Mouse (Mus musculus): ENCODE measurements around the gene Kcne2. TPM values are rescaled to one million over a fixed set of nuclear protein-coding genes. Genes with fewer than 3 reads are reported as not detected.

Gene Kcne2
- polyA plus RNA-seq, 1 experiment from 2014 or later, result 0.24 TPM

DNA sequence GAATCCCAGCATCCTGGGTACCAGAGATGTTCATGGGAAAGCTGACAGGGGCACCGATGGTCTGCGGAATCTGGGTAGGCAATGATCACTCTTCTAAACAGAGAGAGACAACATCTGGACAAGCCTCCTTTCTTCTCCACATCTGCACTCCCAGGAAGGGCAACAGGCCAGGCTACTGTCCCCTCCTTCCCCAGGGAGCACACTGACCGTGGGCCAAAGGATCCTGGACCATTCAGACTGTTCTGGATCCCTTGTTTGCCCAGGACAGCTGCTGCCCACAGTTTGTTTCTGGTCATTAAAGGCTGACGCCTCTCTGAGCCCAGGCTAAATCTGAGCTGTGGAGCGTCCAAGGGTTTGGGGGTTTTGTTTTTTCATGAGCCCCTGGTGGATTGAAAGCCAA, 9.5 kb upstream of the Kcne2 start:
- Histone ChIP-seq H3K4me1 (ENCODE audit: control insufficient read depth, insufficient read depth, low read length) (no peaks in the 10 kb centered on the region), H3K27ac (ENCODE audit: low read depth, low read length) (no peak overlapping the region), H3K36me3 (ENCODE audit: control insufficient read depth, insufficient read depth, low read length) (no peaks in the 10 kb centered on the region), H3K9ac (replicated peaks; ENCODE audit: low read depth, low read length) (no peak overlapping the region), H3K4me3 (ENCODE audit: low read depth, low read length) (no peak overlapping the region), H3K27me3 (ENCODE audit: control insufficient read depth, insufficient read depth, low read length) (no peaks in the 10 kb centered on the region), H3K4me2 (ENCODE audit: low read depth, low read length) (no peak overlapping the region), H3K9me3 (ENCODE audit: control insufficient read depth, low read length) (no peaks in the 10 kb centered on the region)
- WGBS, result 56% methylated on average over 5 of the region's 5 CpGs
- ATAC-seq (ENCODE audit: low read depth), result no peak

DNA sequence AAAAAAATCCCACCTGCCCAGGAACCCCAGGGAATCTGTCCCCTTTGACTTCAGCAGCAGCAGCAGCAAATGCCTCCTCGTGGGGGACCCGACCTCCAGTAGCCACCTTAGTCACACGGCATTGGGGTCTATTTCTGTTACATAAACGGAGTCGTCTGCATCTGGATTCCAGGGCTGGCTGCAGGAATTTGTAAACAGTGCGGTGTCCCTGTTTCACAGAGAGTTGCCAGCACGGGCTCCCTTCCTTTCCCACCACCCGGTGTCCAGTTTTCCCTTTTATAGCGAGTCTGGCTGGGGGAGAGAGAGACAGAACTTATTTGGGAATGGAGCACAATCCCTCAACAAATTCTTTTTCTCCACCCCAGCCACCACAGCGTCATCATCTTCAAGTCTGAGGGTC, 7.1 kb upstream of the Kcne2 start:
- no peak overlapping the region for H3K4me3 ChIP-seq (ENCODE audit: low read depth, low read length)
- H3K9ac ChIP-seq (replicated peaks; ENCODE audit: low read depth, low read length), result no peak overlapping the region
- no peak overlapping the region for H3K4me2 ChIP-seq (ENCODE audit: low read depth, low read length)
- no peak overlapping the region for H3K27ac ChIP-seq (ENCODE audit: low read depth, low read length)
- no peaks in the 10 kb centered on the region for H3K9me3 ChIP-seq (ENCODE audit: control insufficient read depth, low read length)
- no peaks in the 10 kb centered on the region for H3K27me3 ChIP-seq (ENCODE audit: control insufficient read depth, insufficient read depth, low read length)
- no peaks in the 10 kb centered on the region for H3K36me3 ChIP-seq (ENCODE audit: control insufficient read depth, insufficient read depth, low read length)
- no peak for ATAC-seq (ENCODE audit: low read depth)
- WGBS, result 70% methylated on average over 10 of the region's 10 CpGs
- no peaks in the 10 kb centered on the region for H3K4me1 ChIP-seq (ENCODE audit: control insufficient read depth, insufficient read depth, low read length)

DNA sequence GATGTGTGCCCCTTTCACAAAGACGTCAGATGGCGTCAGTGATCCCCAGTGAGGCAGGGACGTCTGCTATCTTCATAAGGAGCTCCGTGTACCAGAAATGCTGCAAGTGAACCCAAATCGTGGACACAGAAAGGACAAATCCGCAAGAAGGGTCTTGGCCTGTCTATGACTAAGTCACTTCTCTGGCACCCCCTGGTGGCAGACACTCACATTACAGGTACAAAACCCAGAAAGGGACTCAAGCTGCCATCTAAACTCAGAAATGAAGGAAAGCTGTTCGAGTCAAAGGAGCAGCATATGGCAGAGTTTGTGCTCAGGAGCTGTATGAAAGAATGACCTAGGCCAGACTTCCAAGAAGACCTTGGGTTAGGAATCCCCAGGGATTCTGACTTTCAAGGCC, 5.6 kb upstream of the Kcne2 start:
- no peak overlapping the region for H3K4me2 ChIP-seq (ENCODE audit: low read depth, low read length)
- H3K9me3 ChIP-seq (ENCODE audit: control insufficient read depth, low read length), result no peaks in the 10 kb centered on the region
- no peaks in the 10 kb centered on the region for H3K36me3 ChIP-seq (ENCODE audit: control insufficient read depth, insufficient read depth, low read length)
- no peaks in the 10 kb centered on the region for H3K4me1 ChIP-seq (ENCODE audit: control insufficient read depth, insufficient read depth, low read length)
- no peak overlapping the region for H3K27ac ChIP-seq (ENCODE audit: low read depth, low read length)
- no peaks in the 10 kb centered on the region for H3K27me3 ChIP-seq (ENCODE audit: control insufficient read depth, insufficient read depth, low read length)
- WGBS, result 18% methylated on average over 7 of the region's 7 CpGs
- no peak for ATAC-seq (ENCODE audit: low read depth)
- H3K9ac ChIP-seq (replicated peaks; ENCODE audit: low read depth, low read length), result no peak overlapping the region
- H3K4me3 ChIP-seq (ENCODE audit: low read depth, low read length), result no peak overlapping the region

DNA sequence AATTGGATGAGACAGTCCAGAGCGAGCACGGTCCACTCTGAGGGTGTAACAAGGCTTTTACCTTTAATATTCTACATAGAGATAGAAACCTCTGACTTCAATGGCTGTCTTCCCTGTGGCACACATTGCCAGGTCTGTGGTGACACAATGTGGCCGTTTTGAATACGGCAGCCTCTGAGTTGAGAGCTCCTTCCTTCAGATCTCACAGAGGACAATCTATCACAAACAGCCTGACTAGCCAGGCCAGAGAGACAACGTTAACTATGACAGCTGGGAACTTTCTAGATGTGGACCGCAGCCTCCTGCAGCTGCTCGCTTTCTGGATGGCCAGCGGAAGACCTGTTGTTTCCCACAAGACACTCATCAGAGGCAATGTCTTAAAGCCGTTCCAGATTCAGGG, 3.4 kb upstream of the Kcne2 start:
- Histone ChIP-seq H3K27me3 (ENCODE audit: control insufficient read depth, insufficient read depth, low read length) (no peaks in the 10 kb centered on the region), H3K36me3 (ENCODE audit: control insufficient read depth, insufficient read depth, low read length) (no peaks in the 10 kb centered on the region), H3K4me3 (ENCODE audit: low read depth, low read length) (no peak overlapping the region), H3K4me2 (ENCODE audit: low read depth, low read length) (no peak overlapping the region), H3K9me3 (ENCODE audit: control insufficient read depth, low read length) (no peaks in the 10 kb centered on the region), H3K4me1 (ENCODE audit: control insufficient read depth, insufficient read depth, low read length) (no peaks in the 10 kb centered on the region), H3K9ac (replicated peaks; ENCODE audit: low read depth, low read length) (no peak overlapping the region), H3K27ac (ENCODE audit: low read depth, low read length) (no peak overlapping the region)
- 91% methylated on average over 9 of the region's 9 CpGs for WGBS
- no peak for ATAC-seq (ENCODE audit: low read depth)

DNA sequence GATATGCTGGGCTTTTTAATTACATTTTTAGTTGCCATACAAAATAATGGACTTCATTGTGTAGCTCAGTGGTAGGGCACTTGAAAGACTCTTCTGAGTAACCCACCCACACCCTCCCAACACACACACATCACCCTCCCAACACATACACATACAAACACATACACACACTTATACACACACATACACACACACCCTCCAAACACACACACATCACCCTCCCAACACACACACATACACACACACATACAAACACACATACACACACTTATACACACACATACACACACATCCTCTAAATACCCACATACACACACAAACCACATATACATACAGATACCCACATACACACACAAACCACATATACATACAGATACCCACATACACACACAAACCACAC, 2.1 kb upstream of the Kcne2 start:
- no peak overlapping the region for H3K27ac ChIP-seq (ENCODE audit: low read depth, low read length)
- no peaks in the 10 kb centered on the region for H3K27me3 ChIP-seq (ENCODE audit: control insufficient read depth, insufficient read depth, low read length)
- H3K4me1 ChIP-seq (ENCODE audit: control insufficient read depth, insufficient read depth, low read length), result no peaks in the 10 kb centered on the region
- H3K9me3 ChIP-seq (ENCODE audit: control insufficient read depth, low read length), result no peaks in the 10 kb centered on the region
- no peak overlapping the region for H3K4me2 ChIP-seq (ENCODE audit: low read depth, low read length)
- H3K4me3 ChIP-seq (ENCODE audit: low read depth, low read length), result no peak overlapping the region
- H3K9ac ChIP-seq (replicated peaks; ENCODE audit: low read depth, low read length), result no peak overlapping the region
- no peak for ATAC-seq (ENCODE audit: low read depth)
- no peaks in the 10 kb centered on the region for H3K36me3 ChIP-seq (ENCODE audit: control insufficient read depth, insufficient read depth, low read length)

DNA sequence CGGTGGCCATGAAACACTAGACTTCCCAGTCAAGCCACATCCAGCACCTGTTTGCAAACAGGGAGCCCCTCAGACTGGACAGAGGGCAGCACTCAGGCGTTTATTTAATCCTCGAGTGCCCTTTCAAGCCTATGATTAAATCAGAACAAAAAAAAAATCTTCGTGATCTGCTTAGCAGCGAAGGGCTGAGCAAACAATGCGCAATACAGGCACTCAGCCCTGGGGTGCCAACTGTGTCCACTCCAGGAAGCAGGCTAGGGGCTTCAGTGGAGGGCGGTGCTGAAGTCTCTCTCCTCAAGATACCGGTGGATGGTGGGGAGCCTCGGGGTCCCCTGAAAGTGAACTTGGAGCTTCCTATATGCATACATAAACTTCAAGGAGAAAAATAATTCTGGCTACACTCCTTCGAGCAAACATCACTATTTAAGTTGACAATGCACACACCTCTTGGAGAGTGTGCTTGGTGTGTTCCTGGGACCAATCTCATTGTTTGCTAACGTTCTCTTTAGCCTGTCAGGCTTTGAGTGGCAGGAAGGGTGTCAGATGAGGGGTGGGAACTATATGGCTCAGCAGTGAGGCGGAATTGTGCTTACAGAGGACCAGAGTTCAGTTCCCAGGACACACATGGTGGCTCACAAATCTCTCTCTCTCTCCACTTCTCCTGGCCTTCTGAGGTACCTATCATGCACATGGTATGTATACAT, 2.2 kb downstream of the Kcne2 start:
- H3K4me2 ChIP-seq (ENCODE audit: low read depth, low read length), result no peak overlapping the region
- ATAC-seq (ENCODE audit: low read depth), result no peak
- no peaks in the 10 kb centered on the region for H3K36me3 ChIP-seq (ENCODE audit: control insufficient read depth, insufficient read depth, low read length)
- no peaks in the 10 kb centered on the region for H3K9me3 ChIP-seq (ENCODE audit: control insufficient read depth, low read length)
- H3K9ac ChIP-seq (replicated peaks; ENCODE audit: low read depth, low read length), result no peak overlapping the region
- 69% methylated on average over 12 of the region's 12 CpGs for WGBS
- no peak overlapping the region for H3K27ac ChIP-seq (ENCODE audit: low read depth, low read length)
- no peaks in the 10 kb centered on the region for H3K27me3 ChIP-seq (ENCODE audit: control insufficient read depth, insufficient read depth, low read length)
- no peaks in the 10 kb centered on the region for H3K4me1 ChIP-seq (ENCODE audit: control insufficient read depth, insufficient read depth, low read length)
- no peak overlapping the region for H3K4me3 ChIP-seq (ENCODE audit: low read depth, low read length)

DNA sequence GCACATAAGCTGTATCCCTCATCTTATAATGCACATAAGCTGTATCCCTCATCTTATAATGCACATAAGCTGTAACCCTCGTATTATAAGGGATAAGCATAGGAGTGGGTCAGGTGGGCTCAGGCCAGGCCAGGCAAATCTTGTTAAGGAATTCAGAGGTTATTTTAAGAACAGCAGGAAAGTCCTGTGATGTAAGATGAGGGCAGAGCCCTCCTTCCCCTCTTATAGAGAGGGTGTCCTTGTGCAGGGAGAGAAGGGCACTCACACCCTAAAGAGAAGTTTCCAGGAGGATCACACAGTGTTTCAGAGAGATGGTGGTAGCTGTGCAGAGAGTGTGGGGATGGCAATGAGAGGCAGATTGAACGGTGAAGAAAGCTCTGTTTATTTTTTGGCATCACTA, 3.1 kb downstream of the Kcne2 start:
- ATAC-seq (ENCODE audit: low read depth), result no peak
- no peaks in the 10 kb centered on the region for H3K27me3 ChIP-seq (ENCODE audit: control insufficient read depth, insufficient read depth, low read length)
- H3K27ac ChIP-seq (ENCODE audit: low read depth, low read length), result no peak overlapping the region
- 80% methylated on average over 2 of the region's 2 CpGs for whole genome bisulfite sequencing
- no peak overlapping the region for H3K4me2 ChIP-seq (ENCODE audit: low read depth, low read length)
- H3K36me3 ChIP-seq (ENCODE audit: control insufficient read depth, insufficient read depth, low read length), result no peaks in the 10 kb centered on the region
- no peaks in the 10 kb centered on the region for H3K9me3 ChIP-seq (ENCODE audit: control insufficient read depth, low read length)
- no peaks in the 10 kb centered on the region for H3K4me1 ChIP-seq (ENCODE audit: control insufficient read depth, insufficient read depth, low read length)
- no peak overlapping the region for H3K4me3 ChIP-seq (ENCODE audit: low read depth, low read length)
- H3K9ac ChIP-seq (replicated peaks; ENCODE audit: low read depth, low read length), result no peak overlapping the region

DNA sequence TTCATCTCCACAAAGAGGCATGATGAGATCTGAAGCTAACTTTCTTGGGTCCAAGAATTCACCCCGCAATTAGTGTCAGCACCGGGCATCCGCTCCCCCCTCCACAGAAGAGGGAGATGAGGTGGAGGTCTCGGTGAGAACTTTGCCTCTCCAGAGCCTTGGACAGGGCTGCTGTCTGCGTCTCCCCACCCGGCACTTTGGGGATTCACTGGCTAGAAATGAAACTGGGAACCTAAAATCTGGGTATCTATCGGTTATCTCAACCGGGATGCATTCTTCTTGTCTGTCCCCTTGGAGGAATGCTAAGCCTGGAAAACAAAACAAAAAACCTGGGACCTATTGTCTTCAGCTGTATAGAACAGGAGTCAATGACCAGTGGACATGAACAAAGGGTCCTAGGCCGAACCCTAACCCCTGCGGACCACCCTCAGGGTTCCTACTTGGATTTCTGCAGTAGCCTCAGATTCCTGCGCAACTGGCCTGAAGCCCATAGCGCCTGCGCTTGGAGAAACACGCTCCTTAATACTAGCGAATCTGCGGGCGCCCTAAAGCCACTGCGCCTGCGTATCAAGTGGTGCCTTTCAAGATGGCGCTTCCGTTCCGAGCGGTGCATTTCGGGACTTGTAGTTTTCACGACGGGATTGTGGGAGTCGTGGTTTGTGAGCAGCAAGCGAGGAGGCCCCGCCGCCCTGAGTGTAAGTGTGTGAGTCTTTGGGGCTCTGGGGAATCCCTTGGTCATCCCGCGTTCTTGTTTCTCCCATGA, 8.6 kb downstream of the Kcne2 start, which contains the start of gene Smim11:
Smim11 (plus strand) TSS at position 638 of the 763 bp plus-strand sequence.
- Histone ChIP-seq H3K9ac (replicated peaks; ENCODE audit: low read depth, low read length) (peak within 1 kb of the TSS; percentile 80), H3K27me3 (ENCODE audit: control insufficient read depth, insufficient read depth, low read length) (no peaks in the 10 kb centered on the region), H3K9me3 (ENCODE audit: control insufficient read depth, low read length) (no peaks in the 10 kb centered on the region), H3K4me1 (ENCODE audit: control insufficient read depth, insufficient read depth, low read length) (peaks cover 11% of the 10 kb centered on the region), H3K4me2 (ENCODE audit: low read depth, low read length) (peak within 1 kb of the TSS; percentile 96), H3K36me3 (ENCODE audit: control insufficient read depth, insufficient read depth, low read length) (0 out of 2 replicates have a peak, but pooled peaks cover under 1% of the 10 kb centered on the region), H3K4me3 (ENCODE audit: low read depth, low read length) (peak within 1 kb of the TSS; percentile 70), H3K27ac (ENCODE audit: low read depth, low read length) (peak within 1 kb of the TSS; percentile 83)
- ATAC-seq (ENCODE audit: low read depth), result peak; percentile 94
- 12% methylated on average over 32 of the region's 32 CpGs for WGBS

DNA sequence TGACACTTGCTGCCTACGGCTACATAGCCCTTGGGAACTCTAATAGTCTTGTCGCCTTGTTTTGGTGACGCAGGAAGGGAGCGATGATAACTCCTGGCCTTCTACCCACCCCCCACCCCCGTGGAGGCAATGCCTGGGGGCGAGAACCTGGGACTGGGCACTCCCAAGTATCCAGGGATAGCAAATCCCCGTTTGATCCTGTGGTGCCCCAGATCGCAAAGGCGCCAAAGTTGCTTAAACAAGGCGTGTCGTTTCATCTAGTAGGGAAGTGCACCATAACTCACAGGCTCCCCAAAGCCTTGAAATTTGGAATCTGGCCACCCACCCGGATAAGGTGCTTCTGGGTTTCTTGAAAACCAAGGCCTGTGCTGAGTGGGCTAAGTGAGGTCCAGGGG, 9.2 kb downstream of the Kcne2 start:
- peak overlapping the region; percentile 96 for H3K4me2 ChIP-seq (ENCODE audit: low read depth, low read length)
- under 1% methylated on average over 12 of the region's 12 CpGs for WGBS
- ATAC-seq (ENCODE audit: low read depth), result peak; percentile 62; the same call in 1 of the 2 replicates
- H3K27ac ChIP-seq (ENCODE audit: low read depth, low read length), result peak overlapping the region; percentile 13
- peaks cover 11% of the 10 kb centered on the region for H3K4me1 ChIP-seq (ENCODE audit: control insufficient read depth, insufficient read depth, low read length)
- H3K4me3 ChIP-seq (ENCODE audit: low read depth, low read length), result peak overlapping the region; percentile 70
- H3K9me3 ChIP-seq (ENCODE audit: control insufficient read depth, low read length), result no peaks in the 10 kb centered on the region
- H3K27me3 ChIP-seq (ENCODE audit: control insufficient read depth, insufficient read depth, low read length), result no peaks in the 10 kb centered on the region
- H3K9ac ChIP-seq (replicated peaks; ENCODE audit: low read depth, low read length), result peak overlapping the region; percentile 80
- H3K36me3 ChIP-seq (ENCODE audit: control insufficient read depth, insufficient read depth, low read length), result 0 out of 2 replicates have a peak, but pooled peaks cover 6% of the 10 kb centered on the region

Measured in neural tube, embryonic 14.5 days (tissue).